31 mouse cellular contexts compared by ENCODE assay signal in the genomic region with DNA sequence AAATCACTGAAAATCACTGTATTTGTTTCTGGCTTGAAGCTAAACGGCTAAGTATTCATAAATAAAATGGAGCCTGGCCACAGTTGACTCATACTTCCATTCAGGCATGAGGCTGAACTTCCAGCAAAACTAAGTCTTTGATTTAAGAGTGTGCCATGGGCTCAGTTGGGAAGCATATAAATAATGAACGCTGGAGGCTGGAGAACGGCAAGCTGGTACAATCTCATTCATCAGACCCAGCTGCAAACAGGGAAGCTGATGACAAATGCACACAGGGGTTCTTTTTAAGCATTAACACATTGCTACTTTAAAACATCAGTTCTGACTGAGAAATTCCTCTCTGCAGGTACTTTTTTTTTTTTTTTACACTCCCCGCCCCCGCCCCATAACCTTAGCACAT. TPM values are rescaled to one million over a fixed set of nuclear protein-coding genes. Genes with fewer than 3 reads are reported as not detected.
DNase-seq lines count a peak whose midpoint lies in the region; ATAC-seq and TF ChIP-seq lines count a peak whose summit lies in the region.
"Had no signal": no experiment of that assay in that cellular context is flagged by ENCODE, and none has a peak within 500 bp of the region (broad histone marks: within the 10 kb centered on the region; RNA-seq: fewer than 3 reads in every experiment).

No protein-coding gene starts in this region.

- H3K9me3 ChIP-seq in midbrain, postnatal 0 days (ENCODE audit: low read length), result no peaks in the 10 kb centered on the region
- no peaks in the 10 kb centered on the region for H3K9me3 ChIP-seq in midbrain, embryonic 15.5 days
- no peaks in the 10 kb centered on the region for H3K9me3 ChIP-seq in intestine, embryonic 15.5 days
- H3K9me3 ChIP-seq: forebrain, embryonic 13.5 days; hindbrain, embryonic 10.5 days; liver, embryonic 12.5 days had no signal

- 62% methylated on average over 5 of the region's 5 CpGs for WGBS in midbrain, postnatal 0 days
- WGBS in midbrain, embryonic 15.5 days, result 67% methylated on average over 5 of the region's 5 CpGs
- WGBS in intestine, embryonic 15.5 days, result 68% methylated on average over 5 of the region's 5 CpGs

- no peaks in the 10 kb centered on the region for H3K36me3 ChIP-seq in midbrain, postnatal 0 days (ENCODE audit: insufficient read depth, low read length)
- no peaks in the 10 kb centered on the region for H3K36me3 ChIP-seq in midbrain, embryonic 15.5 days (replicated peaks)
- no peaks in the 10 kb centered on the region for H3K36me3 ChIP-seq in intestine, embryonic 15.5 days
- H3K36me3 ChIP-seq: hindbrain, embryonic 10.5 days; limb, embryonic 13.5 days; liver, embryonic 12.5 days had no signal

- no peak overlapping the region for H3K27ac ChIP-seq in midbrain, postnatal 0 days (ENCODE audit: low read depth, low read length)
- H3K27ac ChIP-seq in midbrain, embryonic 15.5 days, result no peak overlapping the region
- H3K27ac ChIP-seq in intestine, embryonic 15.5 days, result no peak overlapping the region
- H3K27ac ChIP-seq: forebrain, embryonic 13.5 days; hindbrain, embryonic 10.5 days; limb, embryonic 13.5 days; liver, embryonic 12.5 days had no signal

- peak; percentile 8 for DNase-seq in embryo, embryonic 10.5 days (ENCODE audit: low spot score)
- DNase-seq in embryo, embryonic 10 days (ENCODE audit: low spot score), result no peak
- peak; percentile 47 for DNase-seq in midbrain, postnatal 0 days (ENCODE audit: low spot score)
- DNase-seq in hindlimb bud, embryonic 11.5 days (ENCODE audit: extremely low spot score, low read depth, low spot score), result peak; percentile 53
- no peak for DNase-seq in right cerebral cortex, postnatal 4 days
- DNase-seq: adrenal gland, postnatal 14 days; cerebellum, adult 9-10 months; kidney, postnatal 36 days; layer of hippocampus, postnatal 36 days; lung, adult 18-20 months; lung, postnatal 10 days; right cerebral cortex, postnatal 14 days; spleen, adult 18-20 months; thymus, postnatal 14 days had no signal

- H3K27me3 ChIP-seq in midbrain, postnatal 0 days (ENCODE audit: insufficient read depth, low read length), result no peaks in the 10 kb centered on the region
- no peaks in the 10 kb centered on the region; the same call in 1 of the 2 replicates for H3K27me3 ChIP-seq in midbrain, embryonic 15.5 days (replicated peaks)
- H3K27me3 ChIP-seq in intestine, embryonic 15.5 days (replicated peaks), result no peaks in the 10 kb centered on the region
- H3K27me3 ChIP-seq: forebrain, embryonic 13.5 days; limb, embryonic 13.5 days; liver, embryonic 12.5 days had no signal

- no peak overlapping the region for H3K4me3 ChIP-seq in midbrain, postnatal 0 days (ENCODE audit: low read depth, low read length)
- no peak overlapping the region for H3K4me3 ChIP-seq in midbrain, embryonic 15.5 days
- no peak overlapping the region for H3K4me3 ChIP-seq in intestine, embryonic 15.5 days (replicated peaks)
- H3K4me3 ChIP-seq: forebrain, embryonic 13.5 days; hindbrain, embryonic 10.5 days; limb, embryonic 13.5 days; liver, embryonic 12.5 days had no signal

- H3K4me1 ChIP-seq in midbrain, postnatal 0 days (ENCODE audit: insufficient read depth, low read length), result no peaks in the 10 kb centered on the region
- no peaks in the 10 kb centered on the region for H3K4me1 ChIP-seq in midbrain, embryonic 15.5 days
- H3K4me1 ChIP-seq in intestine, embryonic 15.5 days (replicated peaks), result no peaks in the 10 kb centered on the region
- H3K4me1 ChIP-seq: forebrain, embryonic 13.5 days; hindbrain, embryonic 10.5 days; liver, embryonic 12.5 days had no signal

- H3K4me2 ChIP-seq in midbrain, postnatal 0 days (ENCODE audit: low read depth, low read length, poor library complexity, severe bottlenecking), result no peak overlapping the region
- no peak overlapping the region for H3K4me2 ChIP-seq in midbrain, embryonic 15.5 days
- no peak overlapping the region for H3K4me2 ChIP-seq in intestine, embryonic 15.5 days (replicated peaks)
- H3K4me2 ChIP-seq: forebrain, embryonic 13.5 days; heart, embryonic 11.5 days; limb, embryonic 13.5 days; liver, embryonic 12.5 days; midbrain, embryonic 11.5 days had no signal

- ATAC-seq in midbrain, postnatal 0 days (ENCODE audit: low FRiP score), result no peak
- no peak for ATAC-seq in midbrain, embryonic 15.5 days (replicated peaks)
- no peak for ATAC-seq in intestine, embryonic 15.5 days
- ATAC-seq: forebrain, embryonic 13.5 days; intestine, postnatal 0 days; liver, embryonic 12.5 days had no signal

- no peak for TF ChIP-seq CTCF in midbrain, postnatal 0 days (IDR thresholded peaks at IDR 0.05)

- no peak overlapping the region for H3K9ac ChIP-seq in midbrain, postnatal 0 days (replicated peaks; ENCODE audit: low read length, poor library complexity, severe bottlenecking)
- no peak overlapping the region for H3K9ac ChIP-seq in midbrain, embryonic 15.5 days
- no peak overlapping the region for H3K9ac ChIP-seq in intestine, embryonic 15.5 days
- H3K9ac ChIP-seq: forebrain, embryonic 13.5 days; limb, embryonic 13.5 days; liver, embryonic 12.5 days had no signal

RNA-seq across cellular contexts. Expression of gene Gm7271, which starts 54.4 kb away (rescaled TPM):
- total RNA-seq in midbrain, postnatal 0 days (2014; rRNA removed), result not detected in 2 replicates
- 0.21 TPM in 1 of 2 replicates, not detected in the other for polyA plus RNA-seq in midbrain, postnatal 0 days (2015; fragmentation: Nextera tagmentation; extraction: Ambion mirVana)
- polyA plus RNA-seq in midbrain, embryonic 15.5 days (2015; fragmentation: Nextera tagmentation; extraction: Ambion mirVana), result 0.50 TPM in 1 of 2 replicates, not detected in the other
- not detected in 2 replicates for polyA plus RNA-seq in intestine, embryonic 15.5 days (2015; fragmentation: Nextera tagmentation; extraction: Ambion mirVana)
- total RNA-seq: adrenal gland, postnatal 14 days; common myeloid progenitor, adult 5-6 weeks; gastrocnemius, adult 8-10 months; layer of hippocampus, adult 8-10 months; layer of hippocampus, postnatal 36 days; neutrophil, adult 5-6 weeks had no signal
- polyA plus RNA-seq: forebrain, embryonic 13.5 days; gonadal fat pad, adult 2 months; heart, embryonic 11.5 days; heart, postnatal 0 days; intestine, postnatal 0 days; kidney, embryonic 14.5 days; limb, embryonic 13.5 days; liver, embryonic 12.5 days; testis, adult 2 months had no signal

Comparison
In these comparisons a context has a peak if more than half of its experiments do, and no peak if none do; other contexts are left out.
1. DNase-seq: peak in embryo, embryonic 10.5 days (single experiment), midbrain, postnatal 0 days (single experiment) and hindlimb bud, embryonic 11.5 days (single experiment); none in embryo, embryonic 10 days (single experiment) and right cerebral cortex, postnatal 4 days (single experiment).